Mouse (Mus musculus): ENCODE measurements at regions not wholly inside any gene's neighbourhood (a gene's known extent, or its start where the extent isn't known, plus 50 kb on each side); places are given as distances from the start of the nearest gene placed in this dataset.

GRCm38 (mm10) chr12:50122971-50123370, 525.9 kb downstream of the Prkd1 start:
- no peak for DNase-seq (ENCODE audit: low spot score)

GRCm38 (mm10) chr12:50158143-50158542, 490.8 kb downstream of the Prkd1 start:
- DNase-seq (ENCODE audit: low spot score), result no peak

DNA sequence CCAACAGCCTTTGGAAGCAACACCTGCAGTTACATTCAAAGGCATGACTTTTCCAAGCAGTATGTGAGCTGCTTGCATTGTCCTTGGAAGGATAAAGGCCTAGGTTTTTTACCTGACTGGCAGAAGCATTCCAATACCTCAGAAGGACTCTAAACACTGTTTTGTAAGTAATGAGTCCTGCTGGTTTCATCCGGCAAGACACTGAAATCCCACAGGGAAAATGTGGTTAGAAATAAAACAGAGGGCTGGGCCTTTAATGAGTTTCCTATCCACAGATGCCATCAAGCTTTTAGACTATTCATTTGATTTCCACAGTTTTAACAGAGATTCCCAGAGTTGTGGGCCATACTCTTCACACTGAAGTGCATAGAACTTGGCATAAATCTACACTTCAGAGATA, 461.6 kb downstream of the Prkd1 start:
- DNase-seq (ENCODE audit: low spot score), result no peak

DNA sequence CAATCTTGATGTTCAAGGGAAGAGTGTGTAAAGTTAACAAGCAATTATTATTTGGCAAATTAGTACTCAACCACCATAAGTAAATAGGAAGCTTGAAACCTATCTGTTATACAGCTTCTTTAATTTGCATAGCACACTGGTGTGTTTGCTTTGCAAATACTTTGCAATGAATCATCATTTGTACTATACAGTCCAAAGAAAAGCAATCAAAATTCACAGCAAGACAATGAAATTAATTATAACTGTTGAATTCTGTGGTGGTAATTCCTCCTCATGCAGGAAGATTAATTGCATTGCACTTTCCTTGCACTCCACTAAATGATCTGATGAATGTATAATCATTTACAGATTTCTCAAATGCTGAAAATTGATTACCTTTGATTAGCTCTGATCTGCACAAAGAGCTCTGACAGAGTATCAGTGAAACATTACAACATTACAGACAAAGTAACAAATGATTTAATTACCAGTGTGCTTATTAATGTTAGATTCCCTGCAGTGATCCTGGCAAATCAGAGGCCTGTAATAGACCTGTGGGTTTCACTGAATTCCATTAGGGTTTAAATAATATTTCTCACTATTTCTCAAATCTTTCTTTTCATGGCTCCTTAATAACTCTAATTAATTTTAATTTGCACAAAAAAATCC, 457.9 kb downstream of the Prkd1 start:
- no peak for DNase-seq (ENCODE audit: low spot score)

DNA sequence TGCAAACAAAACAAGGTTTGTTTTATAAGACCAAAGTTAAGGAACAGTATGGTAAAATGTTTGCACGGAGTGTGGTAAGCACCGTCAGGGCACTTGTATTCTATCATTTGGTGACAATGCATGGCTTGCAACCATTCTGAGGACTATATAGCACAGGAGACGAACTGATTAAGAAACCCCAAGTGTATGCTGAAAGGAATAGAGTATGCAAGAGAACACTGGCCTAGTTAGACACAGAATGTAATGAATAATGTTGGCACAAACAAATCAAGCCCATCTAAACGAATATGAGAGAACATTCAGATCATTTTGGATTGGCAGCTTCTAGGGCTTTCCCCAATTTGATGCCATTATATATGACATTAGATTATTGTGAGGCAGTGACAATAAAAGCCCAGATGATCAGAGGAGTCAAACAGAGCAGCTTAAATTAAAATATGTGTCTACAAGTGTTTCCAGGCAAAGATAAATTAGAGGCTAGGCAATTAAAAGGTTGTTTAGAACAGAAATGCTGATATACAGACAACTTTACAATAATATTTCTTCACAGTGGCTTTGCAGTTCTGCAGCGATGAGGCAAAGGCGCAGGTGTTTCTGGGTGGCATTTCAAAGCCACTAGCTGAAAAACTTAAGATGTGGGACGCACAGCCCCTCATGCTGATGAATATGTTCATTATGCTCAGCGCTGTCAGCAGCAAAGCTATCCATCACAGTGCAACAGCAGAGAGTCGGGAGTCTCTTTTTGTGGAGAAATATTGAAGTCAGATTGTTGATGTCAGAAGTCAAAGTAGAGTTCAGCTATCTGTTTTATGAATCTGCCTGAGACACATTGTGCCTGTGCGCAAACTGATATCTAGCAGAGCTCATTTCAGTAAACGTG, 456.9 kb downstream of the Prkd1 start:
- DNase-seq (ENCODE audit: low spot score), result no peak

GRCm38 (mm10) chr12:50193501-50193900, 455.4 kb downstream of the Prkd1 start:
- no peak for DNase-seq (ENCODE audit: low spot score)

GRCm38 (mm10) chr12:50194714-50195113, 454.2 kb downstream of the Prkd1 start:
- no peak for DNase-seq (ENCODE audit: low spot score)

DNA sequence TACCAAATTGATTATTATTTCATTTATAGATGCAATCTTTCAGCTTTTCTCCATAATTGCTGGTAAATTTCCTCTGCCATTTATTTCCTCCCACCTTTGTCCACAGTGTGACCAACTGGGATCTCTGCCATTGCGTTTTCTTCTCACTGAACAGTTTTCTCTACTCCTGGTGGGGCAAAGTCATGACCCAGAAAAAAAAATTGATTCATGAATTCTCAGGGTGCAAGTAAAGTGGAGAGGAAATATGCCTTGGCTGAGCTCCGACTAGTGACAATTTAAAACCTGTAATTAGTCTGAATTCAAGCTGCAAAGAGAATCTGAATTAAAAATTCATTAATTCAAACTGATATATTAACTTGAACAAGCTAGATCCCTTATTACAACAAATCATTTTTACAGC, 452.6 kb downstream of the Prkd1 start:
- DNase-seq (ENCODE audit: low spot score), result no peak

DNA sequence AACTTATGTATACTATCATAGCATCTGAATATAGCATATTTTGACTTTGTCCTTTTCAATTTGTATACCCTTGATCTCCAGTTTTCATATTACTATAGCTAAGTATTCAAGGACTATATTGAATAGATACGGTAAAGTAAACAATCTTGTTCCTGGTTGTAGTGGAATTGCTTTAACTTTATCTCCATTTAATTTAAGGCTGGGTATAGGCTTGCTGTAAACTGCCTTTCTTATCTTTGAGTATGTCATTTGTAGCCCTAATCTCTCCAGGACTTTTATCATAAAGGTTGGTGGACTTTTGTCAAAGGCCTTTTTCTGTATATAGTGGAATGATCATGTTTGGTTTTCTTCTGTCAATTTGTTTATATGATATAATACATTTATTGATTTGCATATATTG, 407.8 kb downstream of the Prkd1 start:
- no peak for DNase-seq (ENCODE audit: low spot score)

GRCm38 (mm10) chr12:50258901-50259300, 390.0 kb downstream of the Prkd1 start:
- no peak for DNase-seq (ENCODE audit: low spot score)

GRCm38 (mm10) chr12:50261072-50261471, 387.8 kb downstream of the Prkd1 start:
- DNase-seq (ENCODE audit: low spot score), result no peak

DNA sequence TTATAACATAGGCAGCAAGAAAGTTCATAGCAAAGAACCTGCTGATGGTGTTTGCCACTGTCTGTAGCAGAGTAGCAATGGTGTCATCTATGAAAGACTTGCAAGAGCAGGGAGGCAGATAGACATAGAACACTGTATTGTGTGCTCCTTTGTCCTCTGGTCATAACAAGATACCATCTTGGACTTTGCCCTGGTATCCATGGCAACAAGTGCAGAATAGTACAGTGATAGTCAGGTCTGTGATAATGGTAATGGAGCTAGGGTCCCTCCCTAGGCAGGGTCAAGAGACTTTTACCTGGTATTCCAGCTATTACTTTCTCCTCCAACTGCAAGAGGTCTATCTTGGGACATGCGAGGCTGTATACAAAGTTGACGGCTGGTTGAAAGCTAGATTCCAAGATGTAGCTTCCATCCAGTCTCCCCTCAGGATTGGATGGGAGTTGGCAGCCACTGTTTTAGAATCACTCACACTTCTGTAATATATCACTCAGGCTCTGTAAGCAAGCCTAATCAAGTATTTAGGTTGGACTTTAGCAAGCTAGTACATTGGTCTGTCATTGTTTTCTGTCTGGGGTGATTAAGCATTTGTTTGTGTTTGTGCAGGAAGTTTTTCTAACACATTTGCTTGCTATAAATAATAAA, 375.5 kb downstream of the Prkd1 start:
- no peak for DNase-seq (ENCODE audit: low spot score)

DNA sequence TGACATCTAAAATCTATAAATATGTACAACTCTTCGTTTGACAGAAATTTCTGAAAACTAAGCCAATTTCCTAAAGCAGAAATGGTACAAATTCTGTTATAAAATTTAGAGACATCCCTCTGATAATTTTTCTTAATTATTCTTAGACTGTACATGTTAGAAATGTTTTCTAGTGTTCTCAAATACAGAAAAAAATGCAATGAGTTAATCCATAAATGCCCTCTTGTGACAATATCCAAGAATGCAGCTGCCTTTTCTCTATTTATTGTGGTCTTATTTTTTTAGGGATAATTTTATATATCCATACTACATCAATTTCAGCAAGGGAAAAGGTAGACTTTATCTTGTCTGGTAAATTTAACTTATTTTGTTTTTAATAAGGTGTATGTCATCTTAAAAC, 367.3 kb downstream of the Prkd1 start:
- DNase-seq (ENCODE audit: low spot score), result peak; percentile 36
